Mouse (Mus musculus): ENCODE results near the gene Fam213a. TPM values are rescaled to one million over a fixed set of nuclear protein-coding genes. Genes with fewer than 3 reads are reported as not detected.
A peak's percentile ranks its signal among the peaks of the same experiment; 100 is the strongest.

Gene Fam213a
- polyA plus RNA-seq, 1 experiment from 2014 or later = 80.5 TPM

DNA sequence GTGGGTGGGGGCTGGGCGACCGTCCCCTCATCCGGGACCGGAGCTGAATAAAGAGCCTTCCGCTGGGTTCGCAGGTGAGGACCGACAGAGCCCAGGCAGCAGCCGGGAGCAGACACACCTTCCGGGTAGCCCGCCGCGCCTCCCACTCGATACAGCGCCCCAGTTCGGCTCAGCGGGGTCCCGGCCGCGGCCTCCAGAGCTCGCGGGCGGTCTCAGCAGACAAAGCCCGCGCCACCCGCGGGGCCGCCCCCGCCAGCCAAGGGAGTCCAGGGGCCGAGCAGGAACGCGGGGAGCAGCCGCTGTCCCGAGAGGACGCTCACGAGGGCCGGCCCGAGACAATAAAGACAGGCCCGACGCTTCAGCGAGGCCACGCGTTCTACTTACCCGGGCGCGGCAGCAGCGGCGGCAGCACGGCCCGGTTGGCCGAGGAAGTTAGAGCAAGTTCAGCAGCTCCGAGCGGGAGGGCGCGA is 47.2 kb downstream of the Fam213a start, which contains the start of gene Tspan14:
Gene Tspan14 (minus strand): TSS at position 416 of the 470 bp plus-strand sequence.
- Histone ChIP-seq H3K9ac (ENCODE audit: low read depth, low read length) (peak within 1 kb of the TSS; percentile 95), H3K4me3 (replicated peaks; ENCODE audit: low read depth, low read length) (peak within 1 kb of the TSS; percentile 82), H3K27me3 (ENCODE audit: insufficient read depth, low read length) (no peaks in the 10 kb centered on the region), H3K4me2 (ENCODE audit: low read length) (peak within 1 kb of the TSS; percentile 65), H3K9me3 (replicated peaks; ENCODE audit: low read length) (no peaks in the 10 kb centered on the region), H3K4me1 (replicated peaks; ENCODE audit: insufficient read depth, low read length) (peaks cover 35% of the 10 kb centered on the region), H3K36me3 (ENCODE audit: insufficient read depth, low read length) (no peaks in the 10 kb centered on the region), H3K27ac (peak within 1 kb of the TSS; percentile 95)
- peak; percentile 47 for ATAC-seq (replicated peaks; ENCODE audit: low FRiP score, low read depth)
- no peak for DNase-seq (ENCODE audit: low spot score)
- under 1% methylated on average over 40 of the region's 54 CpGs for whole genome bisulfite sequencing
- TF ChIP-seq CTCF (IDR thresholded peaks at IDR 0.05; ENCODE audit: low read depth) = peak; percentile 10; the same call in 1 of the 2 replicates

DNA sequence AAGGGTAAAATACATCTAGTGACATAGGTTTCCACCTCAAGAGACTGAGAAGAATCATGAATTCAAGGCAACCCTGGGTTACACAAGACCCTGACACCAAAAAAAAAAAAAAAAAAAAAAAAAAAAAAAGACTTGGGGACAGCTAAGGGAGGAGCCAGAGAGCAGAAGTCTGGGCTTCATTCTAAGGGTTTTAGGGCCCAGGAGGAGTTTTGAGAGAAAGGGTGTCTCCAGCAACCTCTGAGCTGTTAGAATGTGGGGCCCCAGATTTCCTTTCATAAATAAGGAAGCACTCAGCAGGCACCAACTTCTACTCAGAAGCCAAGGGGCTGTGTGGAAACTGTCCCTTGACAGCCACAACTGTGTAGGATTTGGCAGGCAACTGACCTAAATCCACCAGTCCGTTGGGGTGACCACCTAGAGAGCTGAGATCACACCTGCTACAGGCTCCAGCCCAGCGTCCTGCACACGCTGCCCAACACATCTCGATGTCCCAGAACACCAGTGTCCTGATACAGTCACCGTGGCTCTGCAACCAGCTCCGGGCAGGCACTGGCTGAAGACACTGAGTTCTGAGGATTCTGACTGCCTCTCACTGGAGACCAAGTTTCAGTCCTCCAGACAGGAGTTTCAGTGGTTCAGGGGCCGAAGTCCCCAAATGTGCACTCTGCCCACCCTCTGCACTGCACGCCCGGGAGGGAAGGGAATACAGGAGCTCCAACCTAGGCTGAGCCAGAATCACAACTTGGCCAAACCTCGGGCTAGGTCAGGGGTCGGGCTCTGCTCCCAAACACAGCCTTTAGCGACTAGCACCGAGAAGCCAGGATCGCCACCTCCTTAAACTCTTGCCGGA is 47.9 kb downstream of the Fam213a start:
- H3K9me3 ChIP-seq (replicated peaks; ENCODE audit: low read length) = no peaks in the 10 kb centered on the region
- H3K4me2 ChIP-seq (ENCODE audit: low read length) = peak overlapping the region; percentile 65
- peaks cover 35% of the 10 kb centered on the region for H3K4me1 ChIP-seq (replicated peaks; ENCODE audit: insufficient read depth, low read length)
- under 1% methylated on average over 15 of the region's 15 CpGs for WGBS
- H3K36me3 ChIP-seq (ENCODE audit: insufficient read depth, low read length) = no peaks in the 10 kb centered on the region
- no peaks in the 10 kb centered on the region for H3K27me3 ChIP-seq (ENCODE audit: insufficient read depth, low read length)
- peak overlapping the region; percentile 95 for H3K27ac ChIP-seq
- H3K4me3 ChIP-seq (replicated peaks; ENCODE audit: low read depth, low read length) = peak overlapping the region; percentile 82
- ATAC-seq (replicated peaks; ENCODE audit: low FRiP score, low read depth) (peak; percentile 4), DNase-seq (ENCODE audit: low spot score) (peak; percentile 60)
- TF ChIP-seq CTCF (IDR thresholded peaks at IDR 0.05; ENCODE audit: low read depth) = no peak
- peak overlapping the region; percentile 95 for H3K9ac ChIP-seq (ENCODE audit: low read depth, low read length)

DNA sequence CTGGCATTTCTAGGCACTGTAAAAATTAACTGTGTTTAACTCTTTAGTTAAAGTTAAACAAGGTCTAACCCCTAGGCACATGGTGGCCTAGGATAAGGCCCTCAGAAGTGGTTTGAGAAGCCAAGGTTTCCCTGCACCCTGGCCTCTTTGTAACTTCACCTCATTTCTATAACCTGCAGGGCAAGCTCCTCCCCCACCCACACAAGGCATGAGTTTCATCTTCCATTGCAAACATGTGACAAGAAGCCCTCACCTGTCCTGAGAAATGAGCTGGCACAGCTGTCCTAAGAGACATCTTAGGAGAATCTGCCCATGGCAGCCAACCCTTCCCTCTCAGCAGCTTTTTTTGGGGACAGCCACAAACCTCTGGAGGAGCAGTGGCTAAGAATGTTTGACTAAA is 48.7 kb downstream of the Fam213a start:
- H3K27ac ChIP-seq = peak overlapping the region; percentile 54
- peaks cover 41% of the 10 kb centered on the region for H3K4me1 ChIP-seq (replicated peaks; ENCODE audit: insufficient read depth, low read length)
- H3K4me3 ChIP-seq (replicated peaks; ENCODE audit: low read depth, low read length) = peak overlapping the region; percentile 82
- H3K4me2 ChIP-seq (ENCODE audit: low read length) = peak overlapping the region; percentile 65
- no peaks in the 10 kb centered on the region for H3K9me3 ChIP-seq (replicated peaks; ENCODE audit: low read length)
- no peak for ATAC-seq (replicated peaks; ENCODE audit: low FRiP score, low read depth)
- H3K9ac ChIP-seq (ENCODE audit: low read depth, low read length) = peak overlapping the region; percentile 95; the same call in 1 of the 2 replicates
- no peak for DNase-seq (ENCODE audit: low spot score)
- no peak for TF ChIP-seq CTCF (IDR thresholded peaks at IDR 0.05; ENCODE audit: low read depth)
- no peaks in the 10 kb centered on the region for H3K27me3 ChIP-seq (ENCODE audit: insufficient read depth, low read length)
- H3K36me3 ChIP-seq (ENCODE audit: insufficient read depth, low read length) = no peaks in the 10 kb centered on the region

DNA sequence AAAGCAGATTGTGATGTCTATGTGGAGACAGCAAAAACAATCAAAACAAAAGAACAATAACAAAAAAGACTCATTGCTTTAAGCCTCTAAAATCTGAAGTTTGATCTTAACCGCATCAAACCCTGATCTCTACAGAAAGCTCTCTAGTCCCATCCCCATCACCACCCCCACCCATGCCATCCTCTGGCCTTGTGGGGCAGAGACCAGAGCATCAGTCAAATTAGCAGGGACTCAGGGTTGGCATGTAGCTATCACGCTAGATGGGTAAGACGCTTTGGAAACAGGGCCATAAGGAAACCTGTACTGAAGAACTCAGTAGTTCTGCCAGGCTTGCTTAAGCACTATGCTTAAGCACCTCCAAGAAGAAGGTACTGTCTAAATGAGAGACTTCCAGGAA is 49.4 kb downstream of the Fam213a start:
- no peak for DNase-seq (ENCODE audit: low spot score)
- 0 out of 2 replicates have a peak overlapping the region, but pooled peaks have one; percentile 15 for H3K27ac ChIP-seq
- H3K9ac ChIP-seq (ENCODE audit: low read depth, low read length) = no peak overlapping the region
- no peak for ATAC-seq (replicated peaks; ENCODE audit: low FRiP score, low read depth)
- H3K4me2 ChIP-seq (ENCODE audit: low read length) = peak overlapping the region; percentile 65
- H3K9me3 ChIP-seq (replicated peaks; ENCODE audit: low read length) = no peaks in the 10 kb centered on the region
- TF ChIP-seq CTCF (IDR thresholded peaks at IDR 0.05; ENCODE audit: low read depth) = no peak
- H3K4me3 ChIP-seq (replicated peaks; ENCODE audit: low read depth, low read length) = peak overlapping the region; percentile 82; the same call in 1 of the 2 replicates
- peaks cover 48% of the 10 kb centered on the region for H3K4me1 ChIP-seq (replicated peaks; ENCODE audit: insufficient read depth, low read length)
- H3K27me3 ChIP-seq (ENCODE audit: insufficient read depth, low read length) = no peaks in the 10 kb centered on the region
- H3K36me3 ChIP-seq (ENCODE audit: insufficient read depth, low read length) = no peaks in the 10 kb centered on the region
- WGBS = 81% methylated on average over 3 of the region's 3 CpGs

DNA sequence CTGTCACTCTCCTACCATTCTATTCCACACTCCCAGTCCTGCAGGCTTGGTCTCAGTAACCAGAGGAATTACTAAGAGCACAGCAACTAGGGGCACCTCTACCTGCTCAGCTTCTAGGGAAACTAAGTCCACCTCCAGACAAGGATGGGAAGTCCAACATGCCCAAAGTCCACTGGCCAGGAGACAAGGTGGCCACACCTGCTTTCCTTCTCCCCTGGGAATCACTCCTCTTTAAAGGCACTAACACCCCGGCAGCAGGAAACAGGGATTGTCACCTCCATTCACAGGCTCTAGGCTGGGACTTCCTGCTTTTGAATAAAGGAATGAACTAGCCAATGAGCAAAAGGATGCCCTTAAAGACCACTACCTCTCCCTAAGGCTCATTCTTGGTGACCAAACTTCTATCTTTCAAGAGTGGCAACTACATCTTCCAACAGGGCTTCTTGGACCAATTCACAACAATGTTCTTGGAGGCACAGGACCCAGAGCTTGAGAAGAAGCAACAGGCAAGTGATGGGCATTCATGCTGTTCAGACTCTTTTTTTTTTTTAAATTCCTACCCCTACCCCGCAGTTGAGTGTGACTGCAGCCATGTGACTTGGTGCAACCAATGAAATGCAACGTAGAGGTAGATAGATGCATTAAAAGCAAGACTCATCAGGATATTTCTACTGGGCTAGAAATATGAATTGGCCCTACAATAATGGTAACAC is 49.9 kb downstream of the Fam213a start:
- H3K9ac ChIP-seq (ENCODE audit: low read depth, low read length) = no peak overlapping the region
- H3K36me3 ChIP-seq (ENCODE audit: insufficient read depth, low read length) = no peaks in the 10 kb centered on the region
- ATAC-seq (replicated peaks; ENCODE audit: low FRiP score, low read depth) (no peak), DNase-seq (ENCODE audit: low spot score) (no peak)
- peak overlapping the region; percentile 81 for H3K27ac ChIP-seq
- 58% methylated on average over 3 of the region's 3 CpGs for WGBS
- H3K4me2 ChIP-seq (ENCODE audit: low read length) = peak overlapping the region; percentile 65
- no peak for TF ChIP-seq CTCF (IDR thresholded peaks at IDR 0.05; ENCODE audit: low read depth)
- H3K4me1 ChIP-seq (replicated peaks; ENCODE audit: insufficient read depth, low read length) = peaks cover 54% of the 10 kb centered on the region
- H3K9me3 ChIP-seq (replicated peaks; ENCODE audit: low read length) = no peaks in the 10 kb centered on the region
- no peak overlapping the region for H3K4me3 ChIP-seq (replicated peaks; ENCODE audit: low read depth, low read length)
- H3K27me3 ChIP-seq (ENCODE audit: insufficient read depth, low read length) = no peaks in the 10 kb centered on the region

Measured in kidney, postnatal 0 days (tissue).